Mouse (Mus musculus): ENCODE measurements around the gene Slc25a11.

Slc25a11 gene

GRCm38 (mm10) chr11:70646691-70647650 is at the start of gene Slc25a11, which contains the start of gene Rnf167:
TSS of gene Slc25a11 (minus strand) at chr11:70647479.
TSS of gene Rnf167 (plus strand) at chr11:70647235.
- DNase-seq (ENCODE audit: low spot score), result peak; percentile 94

- DNase-seq (ENCODE audit: low spot score), result no peak
These were observed 46.2 kb upstream of the Slc25a11 start for GRCm38 (mm10) chr11:70693504-70693903.

DNA sequence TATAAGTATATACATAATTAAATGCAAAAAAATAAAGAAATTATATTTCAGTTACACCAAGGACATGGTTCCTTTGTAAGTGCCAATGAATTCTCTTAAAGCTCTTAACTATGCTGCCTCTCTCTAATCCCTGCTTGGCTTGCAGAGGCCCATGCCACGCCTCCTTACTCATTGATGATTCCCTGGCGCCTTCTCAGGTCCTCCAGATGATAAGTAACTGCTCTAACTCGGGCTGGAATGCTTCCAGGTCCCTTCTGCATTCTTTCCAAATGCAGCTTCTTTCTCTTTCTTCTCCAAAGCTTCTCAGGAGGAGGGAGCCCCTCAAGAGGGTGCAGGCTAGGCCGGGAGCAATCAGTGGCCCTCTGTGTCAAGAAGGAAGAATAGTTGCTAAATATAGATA is 42.3 kb upstream of the Slc25a11 start:
- DNase-seq (ENCODE audit: low spot score), result no peak

GRCm38 (mm10) chr11:70688372-70688771 is 41.1 kb upstream of the Slc25a11 start:
- no peak for DNase-seq (ENCODE audit: low spot score)

- DNase-seq (ENCODE audit: low spot score), result peak; percentile 87
These were observed 40.4 kb upstream of the Slc25a11 start, which contains the start of gene Camta2 for GRCm38 (mm10) chr11:70687601-70688199. TSS of gene Camta2 (minus strand) at chr11:70688105.

GRCm38 (mm10) chr11:70686901-70687566 is 39.8 kb upstream of the Slc25a11 start:
- peak; percentile 35 for DNase-seq (ENCODE audit: low spot score)

DNA sequence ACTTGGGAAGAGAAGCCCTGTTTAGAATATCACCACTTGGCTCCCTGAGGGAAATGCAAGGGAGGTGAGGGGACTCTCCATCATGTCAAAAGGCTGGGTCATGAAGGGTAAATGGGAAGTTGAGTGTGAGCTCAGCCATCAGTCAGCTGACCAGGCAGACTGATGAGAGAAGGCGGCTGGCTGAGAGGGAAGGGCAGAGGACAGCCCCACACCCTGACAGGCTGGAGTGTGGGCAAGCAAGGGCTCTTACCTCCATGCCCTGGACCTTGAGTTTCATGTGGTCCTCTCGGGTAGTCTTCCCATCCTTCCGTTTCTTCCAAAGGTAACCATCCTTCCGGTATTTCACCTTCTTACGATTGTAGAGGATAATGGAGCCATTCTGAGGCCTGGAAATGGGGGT is 36.4 kb upstream of the Slc25a11 start:
- DNase-seq (ENCODE audit: low spot score), result no peak

GRCm38 (mm10) chr11:70681897-70682581 is 34.8 kb upstream of the Slc25a11 start:
- DNase-seq (ENCODE audit: low spot score), result no peak

DNA sequence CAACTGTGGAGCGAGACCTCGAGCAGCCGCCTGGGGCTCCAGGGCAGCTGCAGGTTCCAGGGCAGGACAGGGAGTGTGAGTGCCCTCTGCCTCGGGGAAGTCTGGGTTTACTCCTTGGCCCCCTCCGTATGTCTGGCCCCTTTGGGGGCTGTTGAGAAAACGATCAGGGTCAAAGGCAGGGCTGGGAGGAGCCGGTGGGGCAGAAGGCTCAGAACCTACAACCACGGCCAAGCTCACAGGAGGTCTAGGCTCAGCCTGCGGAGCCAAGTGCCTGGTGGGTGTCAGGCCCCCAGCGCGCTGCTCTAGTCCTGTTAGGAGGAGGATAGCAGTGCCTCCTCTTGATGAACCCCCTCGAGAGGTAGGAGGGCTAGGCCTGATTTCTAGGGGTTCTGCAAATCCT is 33.9 kb upstream of the Slc25a11 start:
- DNase-seq (ENCODE audit: low spot score), result no peak

DNA sequence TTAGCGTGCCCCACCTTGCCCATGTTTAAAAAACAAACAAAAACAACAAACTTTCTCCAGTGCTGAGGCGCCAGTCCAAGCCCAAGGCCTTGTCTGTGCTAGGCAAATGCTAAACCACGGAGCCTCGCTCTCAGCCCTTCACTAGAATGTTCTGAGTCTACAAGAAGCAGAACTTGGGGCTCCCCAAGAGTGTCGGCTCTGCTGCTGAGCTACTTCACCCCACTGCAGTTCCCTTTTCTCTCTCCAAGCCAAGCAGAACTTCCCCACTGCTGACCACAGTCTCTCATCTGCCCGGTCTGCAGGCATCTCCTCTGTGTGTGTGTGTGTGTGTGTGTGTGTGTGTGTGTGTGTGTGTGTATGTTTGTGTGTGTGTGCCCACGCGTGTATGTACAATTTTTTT is 32.6 kb upstream of the Slc25a11 start:
- no peak for DNase-seq (ENCODE audit: low spot score)

GRCm38 (mm10) chr11:70679361-70679760 is 32.1 kb upstream of the Slc25a11 start:
- DNase-seq (ENCODE audit: low spot score), result no peak

DNA sequence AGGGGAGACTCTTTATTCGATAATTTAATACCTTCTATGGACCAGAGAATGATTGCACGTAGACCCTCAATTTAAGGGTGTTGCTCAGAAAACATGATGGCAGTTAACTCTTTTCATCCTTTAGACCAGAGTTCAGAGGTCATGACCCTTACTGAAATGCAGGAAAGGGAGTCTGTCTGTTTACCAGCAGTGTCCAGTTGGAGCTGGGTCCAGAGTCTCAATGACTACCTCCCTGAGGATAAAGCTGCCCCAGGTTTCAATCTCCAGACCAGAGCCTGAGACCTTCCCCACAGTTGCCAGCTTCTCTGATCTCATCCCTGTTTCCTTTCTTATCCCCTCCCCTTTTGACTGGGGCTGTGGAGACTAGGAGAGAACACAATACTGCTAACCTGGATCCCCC is 31.3 kb upstream of the Slc25a11 start:
- DNase-seq (ENCODE audit: low spot score), result no peak

- no peak for DNase-seq (ENCODE audit: low spot score)
These were observed 30.8 kb upstream of the Slc25a11 start for GRCm38 (mm10) chr11:70678092-70678491.

GRCm38 (mm10) chr11:70674501-70674900 is 27.2 kb upstream of the Slc25a11 start:
- DNase-seq (ENCODE audit: low spot score), result no peak

DNA sequence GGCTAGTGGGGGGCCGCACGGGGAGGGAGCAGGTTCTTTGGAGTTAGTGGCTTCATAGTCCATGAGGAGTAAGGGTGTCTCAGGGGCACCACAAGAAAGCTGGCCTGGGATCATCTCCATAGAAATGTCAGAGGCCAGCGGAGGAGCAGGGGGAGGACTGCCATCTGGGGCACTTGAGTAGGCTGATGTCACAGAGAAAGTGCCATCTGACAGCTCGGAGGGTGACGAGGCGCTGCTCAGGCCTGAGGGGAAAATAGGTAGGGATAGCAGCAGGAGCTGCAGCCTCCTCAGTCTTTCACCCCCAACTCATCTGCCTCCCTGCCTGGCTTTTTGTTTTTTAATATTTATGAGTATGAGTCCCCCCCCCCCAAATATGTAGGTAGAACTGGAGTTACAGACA is 26.7 kb upstream of the Slc25a11 start:
- DNase-seq (ENCODE audit: low spot score), result no peak

DNA sequence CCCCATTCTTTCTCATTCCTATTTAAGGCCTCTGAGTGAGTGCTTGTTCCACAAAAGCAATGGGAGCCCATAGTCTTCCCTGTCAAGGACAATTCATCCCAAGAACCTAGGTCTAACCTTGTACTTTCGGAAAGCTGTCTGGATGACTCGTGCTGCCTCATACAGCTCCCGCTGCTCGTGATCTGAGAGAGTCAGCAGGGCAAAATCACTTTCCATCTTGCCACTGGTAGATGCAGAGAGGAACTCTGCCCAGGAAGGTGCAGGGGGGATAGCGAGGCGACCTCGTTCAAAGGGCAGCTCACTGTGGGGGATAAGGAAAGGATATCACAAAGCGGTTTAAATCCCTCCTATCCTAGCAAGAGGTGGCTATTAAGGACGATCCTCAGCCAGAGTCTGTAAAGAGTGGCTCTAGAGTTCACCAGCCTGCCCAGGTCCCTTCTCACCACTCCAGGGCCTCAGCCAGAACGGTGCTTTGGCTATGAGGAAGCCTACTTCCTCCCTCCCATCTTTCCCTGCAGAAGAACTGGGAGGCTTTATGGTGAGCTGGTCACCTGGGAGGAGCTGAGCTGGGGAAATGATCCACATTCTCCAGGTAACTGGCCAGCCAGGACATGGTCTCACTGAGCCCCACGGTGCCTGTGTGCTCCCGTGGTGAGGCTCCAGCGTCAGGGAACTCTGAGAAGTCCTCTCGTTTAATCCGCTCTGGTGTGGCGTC is 24.2 kb upstream of the Slc25a11 start:
- no peak for DNase-seq (ENCODE audit: low spot score)

GRCm38 (mm10) chr11:70670483-70670882 is 23.2 kb upstream of the Slc25a11 start:
- DNase-seq (ENCODE audit: low spot score), result no peak

DNA sequence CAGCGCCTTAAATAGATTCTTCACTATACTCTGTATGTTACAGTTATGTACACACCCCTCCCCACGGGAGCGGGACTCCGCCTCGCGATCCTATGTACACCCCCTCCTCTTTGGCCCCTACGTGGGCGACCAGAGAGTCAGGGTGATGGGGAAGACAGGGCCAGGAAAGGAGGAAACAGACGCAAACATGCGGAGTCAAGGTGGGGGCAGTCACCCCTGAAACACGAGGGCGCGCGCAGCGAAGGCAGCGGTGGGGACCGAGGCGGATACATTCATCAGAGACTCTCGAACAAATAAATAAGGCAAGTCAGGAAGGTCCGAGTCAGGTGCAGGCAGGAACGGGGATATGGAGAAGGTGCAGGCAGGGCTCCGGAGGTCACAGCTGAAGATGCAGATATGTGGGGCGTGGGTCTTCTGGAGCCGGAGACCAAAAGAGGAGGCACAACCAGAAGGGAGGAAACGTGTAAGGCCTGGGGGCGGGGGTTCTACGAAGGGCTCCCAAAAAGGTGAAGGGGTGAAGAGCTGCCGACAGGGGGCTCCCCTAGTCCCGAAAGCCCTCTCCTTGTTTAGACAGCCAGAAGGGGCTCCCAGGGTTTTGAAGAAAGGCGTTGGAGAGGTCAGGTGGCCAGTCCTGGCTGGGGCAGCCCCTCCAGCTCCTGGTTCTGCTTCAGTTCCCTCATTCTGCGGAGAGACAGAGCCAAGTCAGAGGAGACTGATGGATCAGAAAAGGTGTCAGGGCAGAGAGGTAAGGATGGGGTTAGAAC is 22.5 kb upstream of the Slc25a11 start:
- peak; percentile 80 for DNase-seq (ENCODE audit: low spot score)

DNA sequence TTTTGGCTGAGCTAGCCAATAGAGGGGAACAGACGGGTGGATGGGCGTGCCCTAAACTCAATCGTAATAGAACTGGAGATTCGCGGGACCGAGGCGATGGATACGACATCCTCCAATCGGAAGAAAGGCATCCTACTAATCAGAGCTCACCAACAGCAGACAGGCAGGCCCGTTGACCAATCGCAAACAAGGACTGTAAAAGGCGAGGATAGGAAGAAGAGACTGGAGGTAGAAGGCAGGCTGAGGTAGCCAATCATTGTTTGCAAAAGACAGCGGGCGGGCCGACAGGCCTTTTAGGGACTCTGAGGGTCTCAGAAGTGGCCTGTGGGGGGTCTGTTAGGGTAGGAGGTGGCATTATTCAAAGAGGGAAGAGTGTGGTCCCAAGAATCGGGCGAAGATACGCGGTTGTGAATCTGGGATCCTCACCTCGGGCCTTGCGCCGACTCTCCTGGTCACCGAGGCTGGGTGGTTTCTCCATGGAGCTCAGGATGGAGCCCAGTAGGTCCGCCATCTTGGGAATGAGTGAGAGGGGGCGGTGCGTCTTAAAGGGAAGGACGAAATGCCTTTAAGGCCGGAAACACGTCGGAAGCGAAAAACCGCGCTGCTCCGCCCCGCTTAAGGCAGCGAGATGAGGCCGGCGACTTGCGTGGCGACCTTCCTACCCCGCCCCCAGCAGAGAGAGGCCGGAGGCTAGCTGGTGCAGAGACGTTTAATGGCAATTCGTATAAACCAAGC is 21.7 kb upstream of the Slc25a11 start, which contains the start of gene Spag7:
Gene Spag7, minus strand, starts transcription at position 646 of the 735 bp plus-strand sequence.
- DNase-seq (ENCODE audit: low spot score), result peak; percentile 92

DNA sequence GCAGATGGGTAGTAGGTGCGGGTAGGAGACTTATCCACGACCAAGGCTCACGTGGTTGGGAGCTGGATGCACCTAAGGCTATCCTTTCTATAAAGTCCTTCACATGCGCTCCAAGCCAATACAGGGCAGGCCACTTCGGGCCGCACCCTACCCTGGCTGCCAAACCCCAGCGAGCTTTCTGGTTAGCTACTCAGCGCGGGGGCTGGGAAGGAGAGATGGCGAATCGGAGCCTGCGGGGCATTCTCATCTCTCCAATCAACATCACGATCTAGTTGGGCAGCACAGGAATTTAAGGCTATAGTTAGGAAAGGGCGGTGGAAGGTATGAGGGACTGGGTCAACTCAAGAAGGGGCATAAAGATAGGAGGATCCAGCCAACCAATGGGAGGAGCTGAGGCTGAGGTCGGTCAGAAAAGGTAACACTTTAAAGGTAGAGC is 21.1 kb upstream of the Slc25a11 start:
- peak; percentile 70 for DNase-seq (ENCODE audit: low spot score)

Measured in ovary, postnatal 36 days (tissue).